Mouse (Mus musculus): ENCODE data around the gene Plekhm3.
A peak's percentile ranks its signal among the peaks of the same experiment; 100 is the strongest.

Plekhm3 gene

GRCm38 (mm10) chr1:64826348-64827103 is 130.1 kb downstream of the Plekhm3 start:
- DNase-seq (ENCODE audit: low read depth): peak; percentile 77

GRCm38 (mm10) chr1:64823564-64823963 is 133.1 kb downstream of the Plekhm3 start:
- DNase-seq (ENCODE audit: low read depth): no peak

GRCm38 (mm10) chr1:64817709-64818108 is 138.9 kb downstream of the Plekhm3 start:
- no peak for DNase-seq (ENCODE audit: low read depth)

GRCm38 (mm10) chr1:64813182-64813581 is 143.4 kb downstream of the Plekhm3 start:
- DNase-seq (ENCODE audit: low read depth): no peak

- no peak for DNase-seq (ENCODE audit: low read depth)
These were observed 144.7 kb downstream of the Plekhm3 start for GRCm38 (mm10) chr1:64811956-64812355.

GRCm38 (mm10) chr1:64809085-64809484 is 147.5 kb downstream of the Plekhm3 start:
- DNase-seq (ENCODE audit: low read depth): peak; percentile 11

- no peak for DNase-seq (ENCODE audit: low read depth)
These were observed 148.9 kb downstream of the Plekhm3 start for GRCm38 (mm10) chr1:64807766-64808165.

GRCm38 (mm10) chr1:64805217-64805616 is 151.4 kb downstream of the Plekhm3 start:
- no peak for DNase-seq (ENCODE audit: low read depth)

GRCm38 (mm10) chr1:64802631-64803030 is 154.0 kb downstream of the Plekhm3 start:
- no peak for DNase-seq (ENCODE audit: low read depth)

GRCm38 (mm10) chr1:64797621-64798020 is 159.0 kb downstream of the Plekhm3 start:
- peak; percentile 86 for DNase-seq (ENCODE audit: low read depth)

- DNase-seq (ENCODE audit: low read depth): peak; percentile 96
These were observed 159.6 kb downstream of the Plekhm3 start for GRCm38 (mm10) chr1:64796867-64797582.

- no peak for DNase-seq (ENCODE audit: low read depth)
These were observed 161.2 kb downstream of the Plekhm3 start for GRCm38 (mm10) chr1:64795284-64796040.

- no peak for DNase-seq (ENCODE audit: low read depth)
These were observed 162.5 kb downstream of the Plekhm3 start for GRCm38 (mm10) chr1:64794096-64794495.

- no peak for DNase-seq (ENCODE audit: low read depth)
These were observed 163.4 kb downstream of the Plekhm3 start for GRCm38 (mm10) chr1:64793234-64793530.

- no peak for DNase-seq (ENCODE audit: low read depth)
These were observed 163.9 kb downstream of the Plekhm3 start for GRCm38 (mm10) chr1:64792521-64793233.

GRCm38 (mm10) chr1:64791826-64792225 is 164.8 kb downstream of the Plekhm3 start:
- DNase-seq (ENCODE audit: low read depth): no peak

- DNase-seq (ENCODE audit: low read depth): no peak
These were observed 165.5 kb downstream of the Plekhm3 start for GRCm38 (mm10) chr1:64790806-64791790.

GRCm38 (mm10) chr1:64787701-64788515 is 168.7 kb downstream of the Plekhm3 start:
- no peak for DNase-seq (ENCODE audit: low read depth)

- DNase-seq (ENCODE audit: low read depth): no peak
These were observed 176.8 kb downstream of the Plekhm3 start for GRCm38 (mm10) chr1:64779863-64780262.

- DNase-seq (ENCODE audit: low read depth): no peak
These were observed 177.2 kb downstream of the Plekhm3 start for GRCm38 (mm10) chr1:64779415-64779814.
